Mouse (Mus musculus): ENCODE data around the gene Zfp36.

The Zfp36 gene

GRCm38 (mm10) chr7:28370051-28370450 is 10.0 kb downstream of the Zfp36 start:
- no peak for DNase-seq (ENCODE audit: low read depth, low spot score)

DNA sequence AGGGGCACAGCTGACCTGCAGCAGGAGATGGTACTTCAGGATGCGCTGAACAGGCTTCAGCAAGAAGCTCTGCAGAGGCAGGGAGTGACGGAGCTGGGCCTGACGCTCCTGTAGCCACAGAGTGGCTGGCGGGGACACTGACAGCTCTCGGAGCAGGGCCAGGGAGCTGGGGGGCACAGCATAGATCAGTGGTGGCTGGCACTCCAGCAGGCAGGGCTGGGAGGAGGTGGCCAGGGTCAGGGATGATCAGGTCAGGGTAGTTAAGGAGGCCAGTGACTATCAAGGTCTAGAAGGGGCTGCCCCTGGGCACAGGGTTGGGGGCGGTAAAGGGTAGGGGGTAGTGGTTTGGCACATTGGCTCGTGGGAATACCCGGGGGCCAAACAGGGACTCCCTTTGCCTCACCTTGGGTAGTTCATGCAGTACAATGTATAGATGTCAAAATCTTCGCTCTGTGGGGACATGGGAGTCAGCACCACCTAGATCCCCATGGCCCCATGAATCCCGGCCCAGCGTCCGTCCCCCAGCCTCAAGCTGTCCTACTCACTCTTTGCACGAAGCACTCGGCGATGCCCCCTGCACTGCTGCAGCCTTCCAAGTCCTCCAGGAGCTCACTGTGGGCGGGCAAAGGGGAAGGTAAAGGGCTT is 11.7 kb downstream of the Zfp36 start:
- DNase-seq (ENCODE audit: low read depth, low spot score), result no peak

DNA sequence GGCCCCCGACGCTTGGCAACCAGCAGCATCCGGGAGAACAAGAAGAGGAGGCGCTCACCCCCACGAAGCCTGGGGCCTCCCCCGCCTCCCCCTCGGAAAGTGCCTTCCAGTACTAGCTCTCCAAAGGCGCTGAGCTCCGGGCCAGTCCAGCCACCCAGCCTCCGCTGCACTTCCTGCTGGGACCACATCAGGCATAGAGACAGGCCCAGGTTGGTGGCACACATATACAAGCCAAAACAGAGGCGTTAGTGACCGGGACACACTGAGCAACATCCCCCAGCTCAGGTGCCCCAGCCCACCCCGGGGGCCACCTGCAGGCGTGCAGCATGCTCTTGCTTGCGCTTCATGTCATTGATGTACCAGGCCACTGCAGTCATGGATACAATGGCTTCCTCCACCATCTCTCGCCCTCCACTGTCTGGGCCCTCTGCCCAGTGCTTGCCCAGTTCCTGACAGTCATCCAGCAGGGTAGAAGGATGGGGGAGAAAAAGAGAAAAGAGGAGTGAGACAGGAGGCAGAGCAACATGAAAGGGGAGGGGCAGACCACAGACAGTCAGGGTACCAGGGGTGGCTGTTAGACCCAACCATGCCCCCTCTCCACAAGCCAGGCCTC is 12.3 kb downstream of the Zfp36 start:
- DNase-seq (ENCODE audit: low read depth, low spot score), result no peak

DNA sequence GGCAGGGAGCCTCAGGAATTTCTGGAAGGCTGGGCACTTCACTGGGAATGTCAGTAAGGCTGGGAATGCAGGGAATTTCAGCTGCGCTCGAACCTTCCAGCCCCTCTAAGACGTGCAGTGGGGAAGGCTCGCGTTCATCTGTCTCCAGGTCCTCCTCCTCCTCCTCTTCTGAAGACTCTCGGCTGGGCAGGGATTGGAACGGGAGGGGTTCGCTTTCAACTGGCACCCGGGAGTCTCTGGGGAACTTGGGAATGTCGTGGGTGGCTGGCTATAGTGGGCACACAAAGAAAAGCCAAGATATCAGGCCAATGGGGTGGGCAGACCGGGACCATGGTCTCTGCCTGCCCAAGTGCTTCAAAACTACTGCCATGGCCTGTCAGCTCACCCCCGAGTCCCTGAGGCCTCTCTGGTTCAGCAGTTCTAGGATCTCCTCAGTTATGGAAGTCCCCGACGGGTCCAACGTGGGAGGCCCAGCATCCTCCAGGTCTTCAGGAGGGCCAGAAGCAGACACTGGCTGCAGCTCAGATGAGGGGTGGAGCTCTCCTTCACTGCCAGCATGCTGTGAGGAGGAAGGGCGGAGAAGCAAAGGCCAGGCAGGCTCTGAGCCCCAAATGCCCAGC is 17.5 kb downstream of the Zfp36 start:
- DNase-seq (ENCODE audit: low read depth, low spot score), result no peak

GRCm38 (mm10) chr7:28361647-28362341 is 18.3 kb downstream of the Zfp36 start:
- peak; percentile 64 for DNase-seq (ENCODE audit: low read depth, low spot score)

GRCm38 (mm10) chr7:28360291-28360690 is 19.8 kb downstream of the Zfp36 start:
- no peak for DNase-seq (ENCODE audit: low read depth, low spot score)

GRCm38 (mm10) chr7:28359854-28360253 is 20.2 kb downstream of the Zfp36 start:
- DNase-seq (ENCODE audit: low read depth, low spot score), result no peak

DNA sequence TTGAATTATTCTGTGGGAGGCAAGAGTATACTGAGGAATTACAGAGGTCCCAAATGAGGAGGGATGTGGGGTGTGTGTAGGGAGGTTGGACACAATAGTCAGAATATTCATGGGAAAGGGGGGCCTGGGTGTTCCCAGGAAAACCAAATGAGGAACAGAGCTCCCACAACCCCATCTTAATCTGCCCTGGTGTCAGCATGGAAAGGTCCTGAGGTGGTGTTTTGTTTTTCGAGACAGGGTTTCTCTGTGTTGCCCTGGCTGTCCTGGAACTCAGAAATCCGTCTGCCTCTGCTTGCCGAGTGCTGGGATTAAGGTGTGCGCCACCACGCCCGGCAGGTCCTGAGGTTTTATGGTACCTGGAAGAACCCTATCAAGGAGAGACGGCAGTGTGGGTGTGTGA is 21.6 kb downstream of the Zfp36 start:
- no peak for DNase-seq (ENCODE audit: low read depth, low spot score)

DNA sequence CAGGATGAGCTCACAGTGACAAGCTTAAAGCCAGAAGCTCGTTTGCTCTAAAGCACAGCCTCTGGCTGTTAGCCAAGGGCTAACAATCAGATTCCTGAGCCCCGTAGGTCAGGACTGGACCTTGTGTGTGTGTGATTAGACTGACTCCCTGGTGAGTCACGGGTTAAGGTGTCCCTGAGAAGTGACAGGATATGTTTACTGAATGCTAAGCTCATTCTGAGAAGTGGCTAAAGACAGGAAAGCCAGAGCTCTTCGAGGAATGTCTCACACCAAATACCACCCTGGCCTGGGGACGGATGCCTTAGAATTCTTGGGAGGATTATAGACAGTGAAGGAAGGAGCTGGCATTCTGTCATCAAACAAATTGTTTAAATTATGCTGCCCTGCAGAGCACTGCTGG is 22.1 kb downstream of the Zfp36 start:
- no peak for DNase-seq (ENCODE audit: low read depth, low spot score)

- DNase-seq (ENCODE audit: low read depth, low spot score), result peak; percentile 55
These were observed 23.1 kb downstream of the Zfp36 start for GRCm38 (mm10) chr7:28356981-28357380.

GRCm38 (mm10) chr7:28355221-28355620 is 24.8 kb downstream of the Zfp36 start:
- no peak for DNase-seq (ENCODE audit: low read depth, low spot score)

- DNase-seq (ENCODE audit: low read depth, low spot score), result peak; percentile 51
These were observed 25.5 kb downstream of the Zfp36 start for GRCm38 (mm10) chr7:28354596-28354995.

- peak; percentile 45 for DNase-seq (ENCODE audit: low read depth, low spot score)
These were observed 25.9 kb downstream of the Zfp36 start for GRCm38 (mm10) chr7:28354113-28354581.

GRCm38 (mm10) chr7:28353267-28353666 is 26.8 kb downstream of the Zfp36 start:
- DNase-seq (ENCODE audit: low read depth, low spot score), result no peak

DNA sequence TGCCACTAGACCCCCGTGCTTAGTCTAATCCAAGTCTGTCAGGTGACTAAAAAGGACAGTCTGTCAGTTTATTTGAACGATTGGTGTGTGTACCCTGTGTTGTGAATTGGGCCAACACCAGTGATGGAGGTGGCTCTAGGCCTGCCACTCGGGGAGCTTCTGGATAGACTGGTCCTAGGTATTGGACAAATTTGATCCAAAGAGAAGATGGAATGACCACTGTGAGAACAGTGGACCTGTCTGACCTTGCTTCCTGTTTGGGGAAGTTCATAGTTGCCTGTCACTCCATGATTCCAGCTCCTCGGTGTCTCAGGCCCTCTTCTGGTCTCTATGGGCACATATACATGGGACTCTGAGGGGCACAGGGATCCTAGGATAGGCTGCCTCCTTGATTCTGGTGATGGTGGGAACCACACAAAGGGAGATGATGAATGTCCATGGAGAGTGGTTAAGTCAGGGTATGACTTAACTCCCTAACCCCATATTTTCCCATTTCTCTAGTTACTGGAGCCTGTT is 28.3 kb downstream of the Zfp36 start:
- peak; percentile 60 for DNase-seq (ENCODE audit: low read depth, low spot score)

DNA sequence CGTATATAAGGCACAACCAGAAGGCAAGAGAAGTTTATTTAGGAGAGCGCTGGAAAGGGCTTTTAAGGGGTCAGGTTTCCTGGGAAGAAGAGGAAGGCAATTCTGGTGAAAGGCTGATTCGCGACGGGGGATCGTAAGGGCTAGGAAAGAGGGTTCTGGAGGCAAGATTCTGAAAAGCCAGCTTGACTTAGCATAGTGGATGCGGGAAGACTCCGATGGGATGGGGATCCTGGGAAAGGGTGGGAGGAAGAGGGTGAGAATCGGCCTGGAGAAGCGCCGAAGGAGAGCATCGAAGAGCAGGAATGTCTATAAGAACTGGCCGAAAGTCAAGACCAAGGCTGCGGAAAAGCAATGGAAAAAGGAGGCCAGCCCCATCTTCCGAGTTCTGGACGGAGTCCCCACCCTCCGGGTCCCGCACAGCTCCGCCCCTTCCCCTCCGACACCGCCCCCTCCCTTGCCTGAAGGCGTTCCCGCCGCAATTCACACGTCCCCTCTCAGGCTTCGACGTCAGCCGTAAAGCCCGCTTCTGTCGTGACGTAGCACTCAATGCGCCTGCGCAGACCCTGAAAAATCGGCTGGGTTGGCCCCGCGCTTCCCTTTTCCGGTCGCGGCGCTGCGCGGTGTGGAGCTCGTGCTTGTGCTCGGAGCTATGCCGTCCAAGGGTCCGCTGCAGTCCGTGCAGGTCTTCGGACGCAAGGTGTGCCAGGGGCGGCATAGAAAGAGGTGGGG is 29.7 kb downstream of the Zfp36 start, which contains the start of gene Rps16:
Gene Rps16, plus strand, starts transcription at position 498 of the 729 bp plus-strand sequence.
- DNase-seq (ENCODE audit: low read depth, low spot score), result peak; percentile 98

GRCm38 (mm10) chr7:28348601-28349000 is 31.5 kb downstream of the Zfp36 start:
- no peak for DNase-seq (ENCODE audit: low read depth, low spot score)

GRCm38 (mm10) chr7:28347746-28348145 is 32.3 kb downstream of the Zfp36 start:
- no peak for DNase-seq (ENCODE audit: low read depth, low spot score)

- peak; percentile 63 for DNase-seq (ENCODE audit: low read depth, low spot score)
These were observed 35.4 kb downstream of the Zfp36 start for GRCm38 (mm10) chr7:28344637-28345036.

- DNase-seq (ENCODE audit: low read depth, low spot score), result no peak
These were observed 38.7 kb downstream of the Zfp36 start for GRCm38 (mm10) chr7:28341381-28341780.

DNA sequence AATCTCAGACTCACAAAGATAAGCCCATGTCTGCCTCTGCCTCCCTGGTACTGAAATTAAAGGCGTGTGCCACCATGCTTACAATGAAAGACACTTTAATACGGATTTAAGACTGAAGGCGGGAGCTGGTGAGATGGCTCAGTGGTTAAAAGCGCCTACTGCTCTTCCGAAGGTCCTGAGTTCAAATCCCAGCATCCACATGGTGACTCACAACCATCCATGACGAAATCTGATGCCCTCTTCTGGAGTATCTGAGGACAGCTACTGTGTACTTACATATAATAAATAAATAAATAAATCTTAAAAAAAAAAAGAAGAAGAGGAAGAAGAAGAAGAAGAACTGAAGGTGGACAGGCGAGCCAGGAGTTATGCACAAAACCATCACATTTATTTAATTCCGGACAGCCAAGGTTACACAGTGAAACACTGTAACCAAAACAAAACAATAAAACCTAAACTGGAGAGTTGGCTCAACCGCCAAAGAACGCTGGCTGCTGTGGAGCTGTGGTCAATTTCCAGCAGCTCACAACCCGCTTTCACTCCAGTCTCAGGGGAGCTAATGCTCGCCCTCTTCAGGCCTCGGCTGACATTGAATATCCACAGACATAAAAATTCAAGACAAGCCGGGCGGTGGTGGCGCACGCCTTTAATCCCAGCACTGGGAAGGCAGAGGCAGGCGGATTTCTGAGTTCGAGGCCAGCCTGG is 40.7 kb downstream of the Zfp36 start:
- DNase-seq (ENCODE audit: low read depth, low spot score), result peak; percentile 92
